Mouse (Mus musculus): ENCODE data around the gene Gm8720. TPM values are rescaled to one million over a fixed set of nuclear protein-coding genes. Genes with fewer than 3 reads are reported as not detected.

Gm8720 gene
- polyA plus RNA-seq (2015; fragmentation: Illumina TruSeq; extraction: RNeasy Lipid Tissue Mini Kit (QIAGEN cat#74804); ENCODE audit: insufficient read depth, low replicate concordance): not detected

DNA sequence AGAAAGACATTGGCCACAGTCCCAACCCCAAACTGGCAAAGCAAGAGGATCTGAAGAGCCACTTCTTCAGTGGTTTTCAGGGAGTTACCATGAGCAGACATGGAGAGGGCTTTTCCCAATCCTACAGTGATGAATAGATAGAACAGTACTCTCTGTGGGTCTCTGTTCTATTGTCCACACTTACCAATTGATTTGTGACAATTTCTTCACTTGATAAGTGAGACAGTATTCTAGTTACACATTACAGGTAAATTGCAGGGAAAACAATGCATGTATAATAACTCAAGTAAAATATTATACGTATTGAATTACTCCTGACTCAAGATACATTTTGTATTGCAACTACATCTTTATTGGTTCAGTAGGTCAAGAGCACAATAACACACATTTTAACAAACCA is at the start of gene Gm8720:
TSS of gene Gm8720 (minus strand) at position 101 of the 400 bp plus-strand sequence.

DNA sequence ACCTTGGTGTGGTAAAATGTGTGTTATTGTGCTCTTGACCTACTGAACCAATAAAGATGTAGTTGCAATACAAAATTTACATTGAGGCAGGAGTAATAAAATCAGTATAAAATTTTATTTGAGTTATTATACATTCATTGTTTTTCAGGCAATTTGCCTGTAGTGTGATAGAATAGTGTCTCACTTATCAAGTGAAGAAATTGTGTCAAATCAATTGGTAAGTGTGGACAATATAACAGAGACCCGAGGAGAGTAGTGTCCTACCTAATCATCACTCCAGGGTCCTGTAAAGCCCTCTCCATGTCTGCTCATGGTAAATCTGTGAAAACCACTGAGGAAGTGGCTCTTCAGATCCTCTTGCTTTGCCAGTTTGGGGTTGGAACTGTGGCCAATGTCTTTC is 12.0 kb downstream of the Gm8720 start, which contains the start of gene Vmn1r163:
TSS of gene Vmn1r163 (plus strand) at position 301 of the 400 bp plus-strand sequence.

DNA sequence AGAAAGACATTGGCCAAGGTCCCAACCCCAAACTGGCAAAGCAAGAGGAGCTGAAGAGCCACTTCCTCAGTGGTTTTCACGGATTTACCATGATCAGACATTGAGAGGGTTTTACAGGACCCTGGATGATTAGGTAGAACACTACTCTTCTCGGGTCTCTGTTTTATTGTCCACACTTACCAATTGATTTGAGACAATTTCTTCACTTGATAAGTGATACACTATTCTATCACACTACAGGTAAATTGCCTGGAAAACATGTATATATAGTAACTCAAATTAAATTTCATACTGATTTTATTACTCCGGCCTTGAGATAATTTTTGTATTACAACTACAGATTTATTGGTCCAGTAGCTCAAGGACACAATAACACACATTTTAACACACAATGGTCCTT is 47.4 kb downstream of the Gm8720 start, which contains the start of gene Gm4216:
TSS of gene Gm4216 (minus strand) at position 101 of the 400 bp plus-strand sequence.

Other genes starting within 250 kb of the Gm8720 start
- not detected for gene Vmn1r159, start 223.9 kb downstream of the Gm8720 start, polyA plus RNA-seq (2015; fragmentation: Illumina TruSeq; extraction: RNeasy Lipid Tissue Mini Kit (QIAGEN cat#74804); ENCODE audit: insufficient read depth, low replicate concordance)
- not detected for gene Vmn1r160, start 196.2 kb downstream of the Gm8720 start, polyA plus RNA-seq (2015; fragmentation: Illumina TruSeq; extraction: RNeasy Lipid Tissue Mini Kit (QIAGEN cat#74804); ENCODE audit: insufficient read depth, low replicate concordance)
- gene Gm4214, start 82.8 kb downstream of the Gm8720 start, polyA plus RNA-seq (2015; fragmentation: Illumina TruSeq; extraction: RNeasy Lipid Tissue Mini Kit (QIAGEN cat#74804); ENCODE audit: insufficient read depth, low replicate concordance): not detected
- gene Gm4216, start 47.5 kb downstream of the Gm8720 start, polyA plus RNA-seq (2015; fragmentation: Illumina TruSeq; extraction: RNeasy Lipid Tissue Mini Kit (QIAGEN cat#74804); ENCODE audit: insufficient read depth, low replicate concordance): not detected
- not detected for gene Vmn1r163, start 11.9 kb downstream of the Gm8720 start, polyA plus RNA-seq (2015; fragmentation: Illumina TruSeq; extraction: RNeasy Lipid Tissue Mini Kit (QIAGEN cat#74804); ENCODE audit: insufficient read depth, low replicate concordance)
- gene Gm10662, start 77.0 kb upstream of the Gm8720 start, polyA plus RNA-seq (2015; fragmentation: Illumina TruSeq; extraction: RNeasy Lipid Tissue Mini Kit (QIAGEN cat#74804); ENCODE audit: insufficient read depth, low replicate concordance): not detected
- not detected for gene Vmn1r165, start 149.9 kb upstream of the Gm8720 start, polyA plus RNA-seq (2015; fragmentation: Illumina TruSeq; extraction: RNeasy Lipid Tissue Mini Kit (QIAGEN cat#74804); ENCODE audit: insufficient read depth, low replicate concordance)
- gene Vmn1r166, start 184.2 kb upstream of the Gm8720 start, polyA plus RNA-seq (2015; fragmentation: Illumina TruSeq; extraction: RNeasy Lipid Tissue Mini Kit (QIAGEN cat#74804); ENCODE audit: insufficient read depth, low replicate concordance): not detected
- not detected for gene Gm6902, start 211.4 kb upstream of the Gm8720 start, polyA plus RNA-seq (2015; fragmentation: Illumina TruSeq; extraction: RNeasy Lipid Tissue Mini Kit (QIAGEN cat#74804); ENCODE audit: insufficient read depth, low replicate concordance)
- gene Nlrp4e, start 233.7 kb upstream of the Gm8720 start, polyA plus RNA-seq (2015; fragmentation: Illumina TruSeq; extraction: RNeasy Lipid Tissue Mini Kit (QIAGEN cat#74804); ENCODE audit: insufficient read depth, low replicate concordance): not detected